Mouse (Mus musculus) frontal cortex, adult 2 months (tissue): Measurements from ENCODE around the gene Gm1330. TPM values are rescaled to one million over a fixed set of nuclear protein-coding genes. Genes with fewer than 3 reads are reported as not detected.
"Not testable (repeated sequence)": the region's sequence is repeated elsewhere in the genome, so short reads cannot be mapped to it uniquely, and the experiment has no call there.

Experiments used
- DNase-seq, 2 experiments: peaks; one replicate each; pipeline ENCODE4 v3.0.0; 2022; ENCODE audit warnings: low spot score in 1 of 2; ENCODE audit errors: extremely low spot score in 1 of 2
- polyA plus RNA-seq: library from polyadenylated mRNA; depleted of rRNA; stranded (reverse); fragments of >200 nt; gene quantifications from 2 replicates; pipeline ENCODE4 v1.2.3, GENCODE M21; 2012; rRNA removed

The Gm1330 gene
- not detected in 2 replicates for polyA plus RNA-seq

GRCm38 (mm10) chr2:149003151-149003550 is at the start of gene Gm1330:
Gene Gm1330 (minus strand): TSS chr2:149003251.
- DNase-seq: no peak

GRCm38 (mm10) chr2:149017137-149017536 is 14.1 kb upstream of the Gm1330 start, which contains the start of gene Gm10750:
Gene Gm10750 (minus strand): TSS chr2:149017237.
- DNase-seq: not testable (repeated sequence)

GRCm38 (mm10) chr2:149004826-149005225 is 1.8 kb upstream of the Gm1330 start:
- DNase-seq: no peak

DNA sequence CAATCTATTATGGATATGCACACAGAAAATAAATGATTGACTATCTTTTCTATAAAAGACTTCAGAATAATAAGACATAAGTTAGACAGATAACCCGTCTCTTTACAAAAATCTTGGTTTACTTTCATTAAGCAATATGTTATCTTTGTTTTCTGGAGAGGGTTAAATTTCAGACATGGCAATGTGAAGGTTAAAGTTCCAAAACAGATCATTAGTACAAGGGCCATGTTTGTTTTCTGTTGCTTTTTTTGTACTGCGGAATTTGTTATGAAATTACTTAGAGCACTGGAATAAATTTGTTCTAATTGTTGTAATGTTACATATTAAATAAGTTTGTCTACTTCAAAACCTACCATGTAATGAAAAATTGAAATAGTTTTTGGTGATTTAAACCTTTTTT is 7.9 kb downstream of the Gm1330 start:
- DNase-seq: no peak

Other genes starting within 250 kb of the Gm1330 start
- gene Cst11, start 231.8 kb downstream of the Gm1330 start, polyA plus RNA-seq: not detected in 2 replicates
- gene 8030411F24Rik, start 221.2 kb downstream of the Gm1330 start, polyA plus RNA-seq: not detected in 2 replicates
- gene Cst12, start 213.9 kb downstream of the Gm1330 start, polyA plus RNA-seq: 0.99 and 1.4 TPM in 2 replicates
- gene Cst8, start 204.5 kb downstream of the Gm1330 start, polyA plus RNA-seq: not detected in 2 replicates
- gene Cst13, start 183.2 kb downstream of the Gm1330 start, polyA plus RNA-seq: not detected in 2 replicates
- gene Cst9, start 168.1 kb downstream of the Gm1330 start, polyA plus RNA-seq: not detected in 2 replicates
- not detected in 2 replicates for gene 9230104L09Rik, start 138.2 kb downstream of the Gm1330 start, polyA plus RNA-seq
- gene Cst3, start 127.6 kb downstream of the Gm1330 start, polyA plus RNA-seq: 4,774 and 5,236 TPM in 2 replicates
- gene Gm10750, start 14.0 kb upstream of the Gm1330 start, polyA plus RNA-seq: not detected in 2 replicates